Mouse (Mus musculus): Measurements from ENCODE around the gene Iqschfp. TPM values are rescaled to one million over a fixed set of nuclear protein-coding genes. Genes with fewer than 3 reads are reported as not detected.
A peak's percentile ranks its signal among the peaks of the same experiment; 100 is the strongest.

The Iqschfp gene
- polyA plus RNA-seq, 1 experiment from 2014 or later, result not detected

DNA sequence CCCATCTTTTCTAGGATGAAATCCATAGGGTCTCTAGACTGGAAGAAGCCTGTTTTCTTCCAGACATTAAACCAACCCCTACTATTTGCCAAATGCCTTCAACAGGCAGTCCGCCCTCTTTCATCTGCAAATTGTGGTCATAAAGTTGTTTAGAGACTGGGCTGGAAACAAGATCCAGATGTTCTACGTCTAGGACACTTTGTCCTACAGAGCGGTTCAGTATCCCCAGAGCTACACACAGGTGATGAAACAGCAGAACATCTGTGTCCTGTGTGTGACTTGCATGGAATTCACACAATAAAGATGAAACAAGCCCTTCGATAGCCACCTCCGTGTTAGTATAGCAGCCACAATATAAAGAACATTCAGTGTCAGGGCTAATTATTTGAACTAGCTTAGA is 596.3 kb downstream of the Iqschfp start:
- no peak for ATAC-seq
- H3K27me3 ChIP-seq (replicated peaks; ENCODE audit: control insufficient read depth, insufficient read depth, low read length), result no peaks in the 10 kb centered on the region
- no peak overlapping the region for H3K4me3 ChIP-seq (ENCODE audit: low read length)
- H3K9ac ChIP-seq (ENCODE audit: low read depth, low read length), result no peak overlapping the region
- no peaks in the 10 kb centered on the region for H3K36me3 ChIP-seq (ENCODE audit: control insufficient read depth, insufficient read depth, low read length)
- H3K9me3 ChIP-seq (ENCODE audit: control insufficient read depth, low read length), result no peaks in the 10 kb centered on the region
- peaks cover 8% of the 10 kb centered on the region for H3K4me1 ChIP-seq (ENCODE audit: control insufficient read depth, insufficient read depth, low read length)
- 47% methylated on average over 5 of the region's 5 CpGs for WGBS
- H3K4me2 ChIP-seq (ENCODE audit: low read depth, low read length), result no peak overlapping the region
- H3K27ac ChIP-seq (ENCODE audit: low read length), result no peak overlapping the region

DNA sequence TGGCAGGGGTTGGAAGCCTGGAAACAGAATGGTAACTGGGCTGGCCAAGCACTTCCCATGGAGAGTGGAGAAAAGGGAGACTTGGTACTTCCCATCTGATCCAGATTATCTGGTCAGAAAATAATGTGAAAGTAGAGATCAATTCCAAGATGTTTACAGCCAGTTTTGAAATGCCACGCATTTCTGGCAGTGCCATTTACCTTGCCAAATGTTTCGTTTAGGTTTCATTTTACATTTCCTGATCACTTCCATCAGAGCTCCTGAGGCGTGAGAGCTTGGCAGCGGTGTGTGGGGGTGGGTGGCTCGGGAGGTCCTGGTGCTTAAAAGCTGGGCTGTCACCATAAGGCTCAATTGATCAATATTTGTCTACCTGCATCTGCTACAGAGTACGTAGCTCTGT is 599.5 kb downstream of the Iqschfp start:
- H3K4me1 ChIP-seq (ENCODE audit: control insufficient read depth, insufficient read depth, low read length), result peaks cover 12% of the 10 kb centered on the region
- H3K27me3 ChIP-seq (replicated peaks; ENCODE audit: control insufficient read depth, insufficient read depth, low read length), result no peaks in the 10 kb centered on the region
- H3K4me2 ChIP-seq (ENCODE audit: low read depth, low read length), result no peak overlapping the region
- 70% methylated on average over 6 of the region's 6 CpGs for WGBS
- no peaks in the 10 kb centered on the region for H3K36me3 ChIP-seq (ENCODE audit: control insufficient read depth, insufficient read depth, low read length)
- H3K9ac ChIP-seq (ENCODE audit: low read depth, low read length), result no peak overlapping the region
- H3K9me3 ChIP-seq (ENCODE audit: control insufficient read depth, low read length), result no peaks in the 10 kb centered on the region
- no peak overlapping the region for H3K27ac ChIP-seq (ENCODE audit: low read length)
- H3K4me3 ChIP-seq (ENCODE audit: low read length), result no peak overlapping the region
- ATAC-seq, result no peak

GRCm38 (mm10) chr3:68492066-68492465 is 600.0 kb downstream of the Iqschfp start:
- H3K4me3 ChIP-seq (ENCODE audit: low read length), result no peak overlapping the region
- H3K27ac ChIP-seq (ENCODE audit: low read length), result peak overlapping the region; percentile 97
- H3K9ac ChIP-seq (ENCODE audit: low read depth, low read length), result no peak overlapping the region
- ATAC-seq, result no peak
- peaks cover 13% of the 10 kb centered on the region for H3K4me1 ChIP-seq (ENCODE audit: control insufficient read depth, insufficient read depth, low read length)
- H3K36me3 ChIP-seq (ENCODE audit: control insufficient read depth, insufficient read depth, low read length), result no peaks in the 10 kb centered on the region
- no peaks in the 10 kb centered on the region for H3K27me3 ChIP-seq (replicated peaks; ENCODE audit: control insufficient read depth, insufficient read depth, low read length)
- H3K9me3 ChIP-seq (ENCODE audit: control insufficient read depth, low read length), result no peaks in the 10 kb centered on the region
- H3K4me2 ChIP-seq (ENCODE audit: low read depth, low read length), result 0 out of 2 replicates have a peak overlapping the region, but pooled peaks have one; percentile 97
- 56% methylated on average over 1 of the region's 1 CpGs for WGBS

DNA sequence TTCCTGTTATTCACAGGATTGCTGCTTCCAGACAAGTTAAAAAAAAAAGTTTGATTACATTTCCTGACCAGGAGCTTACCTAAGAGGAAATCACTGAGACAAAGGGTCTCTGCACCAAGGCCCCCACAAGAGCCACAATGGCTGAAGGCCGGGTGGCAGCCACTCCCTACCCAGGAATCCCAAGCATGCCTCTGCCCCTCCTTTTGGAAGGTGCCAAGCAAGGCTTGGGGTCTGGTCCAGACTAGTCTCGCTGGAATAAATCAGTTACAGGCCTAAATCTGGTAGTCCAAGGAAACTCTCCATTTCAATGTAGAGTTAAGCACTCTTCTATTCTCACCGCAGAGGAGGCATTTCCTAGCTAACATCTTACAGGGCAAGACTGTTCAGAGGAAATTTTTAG is 600.5 kb downstream of the Iqschfp start:
- no peaks in the 10 kb centered on the region for H3K9me3 ChIP-seq (ENCODE audit: control insufficient read depth, low read length)
- peaks cover 13% of the 10 kb centered on the region for H3K4me1 ChIP-seq (ENCODE audit: control insufficient read depth, insufficient read depth, low read length)
- no peaks in the 10 kb centered on the region for H3K36me3 ChIP-seq (ENCODE audit: control insufficient read depth, insufficient read depth, low read length)
- no peaks in the 10 kb centered on the region for H3K27me3 ChIP-seq (replicated peaks; ENCODE audit: control insufficient read depth, insufficient read depth, low read length)
- peak overlapping the region; percentile 93; the same call in 1 of the 2 replicates for H3K9ac ChIP-seq (ENCODE audit: low read depth, low read length)
- H3K4me3 ChIP-seq (ENCODE audit: low read length), result peak overlapping the region; percentile 80
- H3K4me2 ChIP-seq (ENCODE audit: low read depth, low read length), result peak overlapping the region; percentile 97
- peak overlapping the region; percentile 97 for H3K27ac ChIP-seq (ENCODE audit: low read length)
- WGBS, result 24% methylated on average over 3 of the region's 3 CpGs
- 0 out of 2 replicates have a peak, but pooled peaks have one; percentile 5 for ATAC-seq

- Histone ChIP-seq H3K4me1 (ENCODE audit: control insufficient read depth, insufficient read depth, low read length) (peaks cover 9% of the 10 kb centered on the region), H3K27ac (ENCODE audit: low read length) (peak overlapping the region; percentile 97), H3K36me3 (ENCODE audit: control insufficient read depth, insufficient read depth, low read length) (no peaks in the 10 kb centered on the region), H3K4me2 (ENCODE audit: low read depth, low read length) (peak overlapping the region; percentile 97), H3K9me3 (ENCODE audit: control insufficient read depth, low read length) (no peaks in the 10 kb centered on the region), H3K4me3 (ENCODE audit: low read length) (peak overlapping the region; percentile 80), H3K9ac (ENCODE audit: low read depth, low read length) (peak overlapping the region; percentile 93), H3K27me3 (replicated peaks; ENCODE audit: control insufficient read depth, insufficient read depth, low read length) (no peaks in the 10 kb centered on the region)
- ATAC-seq, result peak; percentile 78
- WGBS, result 4% methylated on average over 12 of the region's 12 CpGs
These were observed 601.1 kb downstream of the Iqschfp start for GRCm38 (mm10) chr3:68493170-68493585.

GRCm38 (mm10) chr3:68493586-68494295 is 601.7 kb downstream of the Iqschfp start:
- no peaks in the 10 kb centered on the region for H3K36me3 ChIP-seq (ENCODE audit: control insufficient read depth, insufficient read depth, low read length)
- H3K4me2 ChIP-seq (ENCODE audit: low read depth, low read length), result peak overlapping the region; percentile 97
- H3K4me1 ChIP-seq (ENCODE audit: control insufficient read depth, insufficient read depth, low read length), result peaks cover 9% of the 10 kb centered on the region
- peak overlapping the region; percentile 93 for H3K9ac ChIP-seq (ENCODE audit: low read depth, low read length)
- no peaks in the 10 kb centered on the region for H3K27me3 ChIP-seq (replicated peaks; ENCODE audit: control insufficient read depth, insufficient read depth, low read length)
- peak overlapping the region; percentile 97 for H3K27ac ChIP-seq (ENCODE audit: low read length)
- peak overlapping the region; percentile 80 for H3K4me3 ChIP-seq (ENCODE audit: low read length)
- under 1% methylated on average over 51 of the region's 70 CpGs for WGBS
- no peaks in the 10 kb centered on the region for H3K9me3 ChIP-seq (ENCODE audit: control insufficient read depth, low read length)
- ATAC-seq, result peak; percentile 76

DNA sequence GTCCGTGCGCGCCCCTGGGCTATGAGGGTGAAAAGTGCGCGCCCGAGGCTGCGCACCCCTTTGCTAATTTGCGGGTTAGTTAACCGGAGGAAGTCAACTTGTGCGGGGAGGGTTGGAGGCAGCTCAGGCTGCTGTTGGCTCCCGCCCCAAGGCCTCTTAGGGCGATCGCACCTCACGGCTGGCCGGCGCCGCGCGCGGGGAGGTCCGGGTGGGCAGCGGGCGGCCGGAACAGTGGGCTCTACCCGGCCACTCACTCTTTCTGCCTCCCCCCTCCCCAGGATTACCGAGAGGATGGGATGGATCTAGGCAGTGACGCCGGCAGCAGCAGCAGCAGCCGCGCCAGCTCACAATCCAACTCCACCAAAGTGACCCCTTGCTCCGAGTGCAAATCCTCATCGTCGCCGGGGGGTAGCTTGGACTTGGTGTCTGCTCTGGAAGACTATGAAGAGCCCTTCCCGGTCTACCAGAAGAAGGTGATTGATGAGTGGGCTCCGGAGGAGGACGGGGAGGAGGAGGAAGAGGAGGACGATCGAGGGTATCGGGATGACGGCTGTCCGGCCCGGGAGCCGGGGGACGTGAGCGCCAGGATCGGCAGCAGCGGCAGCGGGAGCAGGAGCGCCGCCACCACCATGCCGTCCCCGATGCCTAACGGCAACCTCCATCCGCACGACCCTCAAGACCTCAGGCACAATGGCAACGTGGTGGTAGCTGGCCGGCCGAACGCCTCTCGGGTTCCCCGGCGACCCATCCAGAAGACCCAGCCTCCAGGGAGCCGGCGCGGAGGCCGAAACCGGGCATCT is 602.5 kb downstream of the Iqschfp start:
- peak overlapping the region; percentile 93 for H3K9ac ChIP-seq (ENCODE audit: low read depth, low read length)
- peak overlapping the region; percentile 97 for H3K4me2 ChIP-seq (ENCODE audit: low read depth, low read length)
- H3K4me3 ChIP-seq (ENCODE audit: low read length), result peak overlapping the region; percentile 80
- no peaks in the 10 kb centered on the region for H3K36me3 ChIP-seq (ENCODE audit: control insufficient read depth, insufficient read depth, low read length)
- peaks cover 9% of the 10 kb centered on the region for H3K4me1 ChIP-seq (ENCODE audit: control insufficient read depth, insufficient read depth, low read length)
- no peaks in the 10 kb centered on the region for H3K9me3 ChIP-seq (ENCODE audit: control insufficient read depth, low read length)
- H3K27ac ChIP-seq (ENCODE audit: low read length), result peak overlapping the region; percentile 97
- peak; percentile 0; the same call in 1 of the 2 replicates for ATAC-seq
- no peaks in the 10 kb centered on the region for H3K27me3 ChIP-seq (replicated peaks; ENCODE audit: control insufficient read depth, insufficient read depth, low read length)
- 0% methylated on average over 68 of the region's 68 CpGs for WGBS

- Histone ChIP-seq H3K27me3 (replicated peaks; ENCODE audit: control insufficient read depth, insufficient read depth, low read length) (no peaks in the 10 kb centered on the region), H3K4me3 (ENCODE audit: low read length) (peak overlapping the region; percentile 80), H3K36me3 (ENCODE audit: control insufficient read depth, insufficient read depth, low read length) (no peaks in the 10 kb centered on the region), H3K27ac (ENCODE audit: low read length) (peak overlapping the region; percentile 97), H3K9ac (ENCODE audit: low read depth, low read length) (peak overlapping the region; percentile 93), H3K9me3 (ENCODE audit: control insufficient read depth, low read length) (no peaks in the 10 kb centered on the region), H3K4me2 (ENCODE audit: low read depth, low read length) (peak overlapping the region; percentile 97), H3K4me1 (ENCODE audit: control insufficient read depth, insufficient read depth, low read length) (peaks cover 9% of the 10 kb centered on the region)
- ATAC-seq, result peak; percentile 20
- under 1% methylated on average over 38 of the region's 38 CpGs for WGBS
These were observed 603.2 kb downstream of the Iqschfp start for GRCm38 (mm10) chr3:68495096-68495735.

DNA sequence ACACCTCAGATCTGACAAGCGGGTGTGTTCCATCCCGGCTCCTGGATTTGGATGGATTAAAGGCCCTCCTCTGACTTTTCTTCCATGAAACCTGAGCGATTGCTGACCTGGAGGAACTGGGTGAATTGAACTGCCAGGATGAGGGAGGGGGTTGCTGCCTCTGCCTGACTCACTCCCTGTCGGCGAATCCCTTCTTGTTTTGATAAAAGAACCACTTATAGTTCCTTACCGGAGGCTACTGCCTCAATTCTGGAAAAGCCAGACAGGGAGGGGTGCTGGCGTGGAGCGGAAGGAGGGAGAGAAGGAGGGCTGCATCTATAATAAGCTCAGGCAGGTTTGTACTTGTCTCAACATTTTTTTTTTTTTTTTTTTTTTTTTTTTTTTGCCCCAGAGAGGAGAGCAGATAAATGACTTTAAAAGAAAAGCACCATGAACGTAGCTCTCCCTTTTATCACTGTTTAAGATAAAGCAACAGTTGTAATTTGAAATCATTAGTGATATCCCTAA is 603.8 kb downstream of the Iqschfp start:
- peak overlapping the region; percentile 97 for H3K4me2 ChIP-seq (ENCODE audit: low read depth, low read length)
- ATAC-seq, result no peak
- peak overlapping the region; percentile 93 for H3K9ac ChIP-seq (ENCODE audit: low read depth, low read length)
- H3K9me3 ChIP-seq (ENCODE audit: control insufficient read depth, low read length), result no peaks in the 10 kb centered on the region
- 9% methylated on average over 9 of the region's 9 CpGs for WGBS
- peak overlapping the region; percentile 80 for H3K4me3 ChIP-seq (ENCODE audit: low read length)
- peaks cover 9% of the 10 kb centered on the region for H3K4me1 ChIP-seq (ENCODE audit: control insufficient read depth, insufficient read depth, low read length)
- no peaks in the 10 kb centered on the region for H3K27me3 ChIP-seq (replicated peaks; ENCODE audit: control insufficient read depth, insufficient read depth, low read length)
- H3K36me3 ChIP-seq (ENCODE audit: control insufficient read depth, insufficient read depth, low read length), result no peaks in the 10 kb centered on the region
- peak overlapping the region; percentile 97; the same call in 1 of the 2 replicates for H3K27ac ChIP-seq (ENCODE audit: low read length)

All from intestine, embryonic 16.5 days (tissue).